Mouse (Mus musculus) cerebellum, adult 9-11 months (tissue): ENCODE measurements around the gene Zfp639.
A peak's percentile ranks its signal among the peaks of the same experiment; 100 is the strongest.

Experiments used
- DNase-seq: peaks from one replicate; pipeline ENCODE4 v3.0.0; 2022

The Zfp639 gene

DNA sequence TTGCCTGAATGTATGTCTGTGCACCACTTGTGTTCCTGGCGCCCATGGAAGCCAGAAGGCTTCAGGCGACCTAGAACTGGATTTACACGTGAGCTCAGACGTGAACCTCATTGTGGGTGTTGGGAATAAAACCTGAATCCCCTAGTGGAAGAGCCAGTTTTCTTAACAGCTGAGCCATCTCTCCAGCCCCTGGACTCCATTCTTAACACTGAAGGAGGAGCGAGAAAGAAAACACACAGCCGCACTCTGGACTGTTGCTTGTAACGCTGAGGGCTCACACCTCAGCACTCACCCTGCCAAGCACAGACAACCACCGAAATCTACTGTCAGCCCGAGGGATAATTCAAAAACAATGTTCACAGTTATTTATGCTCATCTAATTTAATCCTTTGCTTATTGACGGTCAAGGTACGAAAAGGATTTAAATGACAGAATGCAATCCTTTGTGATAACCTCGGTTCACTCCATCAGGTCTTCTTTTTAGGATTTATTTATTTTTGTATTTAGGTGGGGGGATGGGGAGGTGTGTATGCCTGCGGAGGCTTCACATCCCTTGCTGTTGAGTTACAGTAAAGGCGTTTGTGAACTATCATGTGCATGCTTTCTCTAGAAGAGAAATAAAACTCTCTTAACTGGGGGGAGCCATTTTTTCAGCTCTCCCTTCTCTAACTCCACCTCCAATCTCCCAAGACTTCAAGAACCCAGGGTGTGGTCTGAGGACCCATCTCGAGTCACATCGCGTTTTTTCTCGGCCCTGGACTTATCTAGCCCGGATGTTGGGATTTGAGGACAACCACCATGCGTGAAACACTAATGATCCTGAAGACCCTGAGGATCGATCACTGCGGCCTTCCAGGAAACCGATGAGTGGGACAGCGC lies at the start of gene Zfp639:
Gene Zfp639 (plus strand): TSS at position 764 of the 879 bp plus-strand sequence.
- peak; percentile 28 for DNase-seq

DNA sequence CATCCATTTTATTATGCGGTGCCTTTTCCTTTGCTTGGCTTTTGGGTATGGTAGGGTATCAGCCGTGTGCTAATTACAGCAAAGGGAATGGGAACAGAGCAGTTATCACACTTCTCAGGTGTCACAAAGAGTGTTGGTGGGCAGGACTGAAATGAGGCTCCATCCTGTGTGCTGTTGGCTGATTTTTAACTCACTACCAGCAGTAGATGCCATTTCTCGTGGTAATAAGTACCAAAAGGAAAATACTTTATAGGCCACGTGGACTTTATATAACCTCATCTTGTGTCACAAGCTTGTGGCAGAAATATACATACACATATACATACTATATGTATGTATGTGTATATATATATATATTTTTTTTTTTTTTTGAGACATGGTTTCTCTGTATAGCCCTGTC lies 42.7 kb upstream of the Zfp639 start:
- DNase-seq: no peak

DNA sequence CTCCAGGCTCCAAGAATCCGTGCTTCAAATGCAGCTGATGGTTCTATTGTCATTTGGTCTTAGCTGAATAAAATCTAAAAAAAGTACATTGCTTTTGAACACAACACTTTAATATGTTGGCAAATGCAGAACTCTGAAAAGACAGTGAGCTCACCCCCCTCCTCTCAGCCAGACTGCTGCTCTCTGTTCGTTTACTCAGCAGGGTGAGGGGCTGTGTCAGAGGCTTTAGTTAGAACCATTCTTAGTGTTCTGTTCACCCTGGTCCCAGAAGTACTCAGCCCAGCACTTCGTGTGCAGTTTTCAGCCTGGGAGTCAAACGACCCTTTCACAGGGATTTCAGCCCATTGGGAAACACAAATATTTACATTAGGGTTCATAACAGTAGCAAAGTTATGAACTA lies 41.6 kb upstream of the Zfp639 start:
- no peak for DNase-seq

DNA sequence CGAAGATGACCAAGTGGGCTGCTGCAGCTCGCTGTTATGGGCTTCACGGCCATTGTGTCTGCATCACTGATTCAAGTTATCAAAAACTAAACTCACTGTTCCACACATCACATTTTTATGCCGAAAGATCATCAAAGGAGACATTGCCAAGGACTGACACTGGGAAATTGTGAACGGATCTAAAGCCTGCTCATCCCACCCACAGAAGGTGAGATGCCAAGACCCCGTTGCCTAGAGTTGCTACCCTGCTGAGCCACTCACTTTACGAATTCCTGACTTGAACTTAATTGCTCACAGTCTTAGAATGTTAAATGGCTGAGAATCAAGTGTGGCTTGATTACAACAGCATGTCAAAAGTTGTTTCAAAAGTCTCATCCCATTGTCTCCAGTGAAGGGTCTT lies 39.6 kb upstream of the Zfp639 start:
- no peak for DNase-seq

DNA sequence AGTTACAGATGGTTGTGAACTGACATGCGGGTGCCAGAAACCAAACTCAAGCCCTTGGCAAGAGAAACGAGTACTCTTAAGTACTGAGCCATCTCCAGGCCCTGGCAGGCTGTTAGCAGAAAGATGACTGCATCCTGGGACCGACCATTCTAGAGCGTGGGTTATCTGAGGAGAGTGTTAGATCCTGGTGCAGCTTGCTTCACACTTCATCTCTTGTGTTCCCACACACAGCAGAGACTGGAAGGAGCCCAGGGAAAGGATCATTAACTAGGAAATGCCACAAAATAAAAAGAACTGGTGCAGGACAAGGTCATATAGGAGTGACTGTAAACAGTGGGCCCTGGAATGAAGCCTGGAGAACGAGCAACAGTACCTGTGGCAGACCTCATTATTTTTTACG lies 39.0 kb upstream of the Zfp639 start:
- no peak for DNase-seq

DNA sequence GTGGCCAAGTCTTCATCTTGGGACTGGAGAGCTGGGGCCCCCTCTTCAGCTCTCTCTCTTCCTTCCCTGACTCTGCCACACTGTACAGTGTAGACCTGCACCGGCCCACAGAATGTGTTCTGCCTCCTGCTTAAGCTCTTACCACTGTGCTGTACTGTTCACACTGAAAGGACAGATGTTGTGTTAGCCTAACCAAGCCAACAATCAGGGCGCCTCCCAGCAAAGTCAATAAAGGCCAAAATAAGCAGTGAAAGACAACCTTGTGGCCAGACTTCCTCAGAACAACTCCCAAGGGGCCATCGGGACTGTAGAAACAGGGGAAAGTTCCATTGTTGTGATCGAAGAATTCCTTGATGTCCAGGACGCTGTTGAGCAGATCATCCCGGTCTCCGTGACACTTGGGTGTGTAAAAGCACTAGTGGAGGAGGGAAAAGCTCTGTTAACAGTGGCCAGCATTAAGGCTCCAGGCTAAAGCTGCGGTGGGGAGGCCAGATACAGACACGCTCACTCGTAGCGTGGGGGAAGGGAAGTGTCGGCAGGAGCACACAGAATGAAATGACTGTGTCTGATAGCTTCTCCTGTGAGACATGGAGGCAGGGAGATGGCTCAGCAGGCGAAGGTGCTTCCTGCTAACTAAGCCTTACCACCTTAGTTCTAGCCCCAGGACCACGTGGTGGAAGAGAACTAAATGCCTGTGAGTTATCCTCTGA lies 37.7 kb upstream of the Zfp639 start:
- no peak for DNase-seq

DNA sequence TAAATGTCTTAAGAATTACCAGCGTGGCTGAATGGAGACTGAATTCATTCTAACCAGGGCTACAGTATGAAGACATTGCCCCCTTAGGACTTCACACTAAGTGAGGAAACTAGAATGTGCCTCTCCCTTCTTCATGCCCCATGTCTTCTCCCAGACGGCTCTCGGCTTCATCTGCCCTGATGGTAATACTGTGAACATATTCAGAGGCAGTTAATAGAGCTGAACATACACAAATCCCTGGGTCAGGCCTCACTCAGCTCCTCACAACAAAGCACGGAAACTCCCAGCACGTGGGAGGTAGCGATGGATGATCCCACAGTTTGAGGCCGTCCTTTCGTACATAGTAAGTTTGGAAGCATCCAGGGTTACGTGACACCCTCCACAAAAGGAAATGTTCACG lies 36.9 kb upstream of the Zfp639 start:
- no peak for DNase-seq

DNA sequence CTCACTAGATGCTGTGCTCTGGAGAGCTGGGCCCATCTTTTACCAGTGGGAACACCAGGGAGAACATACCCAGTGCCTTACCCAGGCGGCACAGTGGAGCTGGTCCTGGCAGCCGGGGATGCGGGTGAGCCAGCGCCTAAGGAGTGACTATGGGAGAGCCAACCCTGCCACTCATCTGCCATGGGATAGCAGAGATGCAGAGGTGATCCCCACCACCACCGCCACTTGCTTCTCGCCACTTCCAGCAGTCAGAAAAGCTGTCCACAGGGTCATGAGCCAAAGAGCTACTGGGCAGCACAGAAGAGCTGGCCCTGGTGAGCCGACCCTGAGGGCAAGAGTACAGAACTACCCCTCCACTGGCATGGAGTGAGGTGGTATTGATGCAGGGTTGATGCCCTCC lies 30.1 kb upstream of the Zfp639 start:
- no peak for DNase-seq

DNA sequence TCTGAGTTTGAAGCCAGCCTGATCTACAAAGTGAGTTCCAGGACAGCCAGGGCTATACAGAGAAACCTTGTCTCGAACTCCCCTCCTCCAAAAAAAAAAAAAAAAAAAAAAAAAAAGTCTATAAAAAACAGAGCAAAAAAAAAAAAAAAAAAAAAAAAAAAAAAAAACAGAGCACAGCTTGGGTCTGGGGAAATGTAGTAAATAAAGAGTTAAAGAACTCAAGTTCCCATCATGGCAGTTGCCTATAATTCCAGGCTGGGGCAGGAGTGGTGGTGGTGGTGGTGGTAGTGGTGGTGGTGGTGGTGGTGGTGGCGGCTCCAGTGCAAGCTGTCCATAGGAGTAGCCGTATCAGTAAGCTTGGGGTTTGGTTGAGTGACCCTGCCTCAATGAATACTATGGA lies 27.0 kb upstream of the Zfp639 start:
- DNase-seq: no peak

DNA sequence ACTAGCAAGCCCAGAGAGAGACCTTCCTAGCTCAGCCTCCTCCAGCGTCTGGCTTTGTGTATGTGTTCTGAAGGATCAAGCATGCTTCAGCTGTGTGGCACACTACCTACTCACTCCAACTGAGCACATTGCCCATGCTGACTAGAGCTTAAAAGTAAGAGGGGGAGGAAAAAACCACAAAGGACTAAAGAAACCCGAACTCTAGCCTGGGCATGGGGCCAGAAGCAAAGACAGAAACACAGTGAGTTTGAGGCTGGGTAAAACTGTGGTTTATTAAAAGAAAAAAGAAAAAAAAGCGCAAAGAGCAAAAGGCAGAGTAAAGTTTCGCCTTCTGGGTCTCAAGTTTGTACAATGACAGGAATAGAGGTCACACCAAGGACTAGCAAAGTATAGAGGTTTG lies 23.5 kb upstream of the Zfp639 start:
- DNase-seq: no peak

DNA sequence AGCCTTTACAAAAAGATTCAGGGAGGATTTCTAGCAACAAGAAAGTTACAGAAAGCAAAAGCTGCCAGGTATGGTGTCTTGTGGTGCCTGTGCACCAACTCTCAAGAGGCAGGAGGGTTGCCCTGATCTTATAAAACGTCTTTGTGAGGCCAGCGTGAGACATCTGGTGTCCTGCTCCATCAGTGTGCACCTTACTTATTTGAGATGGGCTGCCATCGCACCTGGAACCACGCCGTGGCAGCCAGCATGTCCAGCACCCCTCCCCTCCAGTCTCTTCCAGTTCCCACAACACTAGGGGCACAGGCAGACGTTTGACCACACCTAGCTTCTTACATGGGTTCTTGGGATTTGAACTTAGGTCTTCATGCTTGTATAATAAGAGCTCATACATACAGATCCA lies 21.9 kb upstream of the Zfp639 start:
- no peak for DNase-seq

DNA sequence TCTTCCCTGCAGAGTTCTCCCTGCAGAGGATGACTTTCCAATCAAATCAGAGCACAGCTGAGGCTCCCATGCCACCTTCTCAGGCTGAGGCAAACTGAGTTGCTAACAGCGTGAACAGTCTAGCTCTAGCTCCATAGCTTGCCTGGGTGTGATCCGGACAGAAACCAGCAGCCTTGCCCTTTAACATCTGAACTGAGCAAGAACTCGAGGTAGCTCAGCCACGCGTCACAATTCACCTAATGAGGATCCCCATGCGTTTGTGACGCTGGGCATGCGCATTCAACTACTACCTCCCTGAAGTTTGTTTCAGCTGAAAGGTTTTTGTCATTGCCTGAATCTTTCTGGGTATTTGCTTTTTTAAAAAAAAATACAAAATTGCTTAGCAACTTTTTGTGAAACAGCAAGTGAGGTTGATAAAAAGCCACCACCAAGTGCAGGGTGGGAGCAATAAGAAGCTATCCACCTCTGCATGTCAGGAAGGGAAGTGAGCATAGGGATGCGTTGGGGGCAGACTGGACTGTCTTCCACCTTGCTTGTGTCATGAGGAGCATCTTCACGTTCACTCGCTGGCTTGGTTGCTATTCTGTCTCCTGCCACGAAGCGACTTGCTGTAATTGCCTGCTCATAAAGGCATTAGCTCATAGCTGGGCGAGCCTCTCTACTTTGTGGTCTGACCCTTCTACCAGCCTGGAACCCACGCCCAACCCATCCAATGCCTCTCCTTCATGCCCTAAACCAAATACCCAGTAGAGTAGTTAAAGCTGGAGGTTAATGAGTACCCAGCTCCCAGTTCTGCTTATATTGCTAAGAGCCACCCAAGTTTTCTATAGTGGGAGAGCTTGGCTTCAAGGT lies 19.8 kb upstream of the Zfp639 start:
- DNase-seq: no peak

DNA sequence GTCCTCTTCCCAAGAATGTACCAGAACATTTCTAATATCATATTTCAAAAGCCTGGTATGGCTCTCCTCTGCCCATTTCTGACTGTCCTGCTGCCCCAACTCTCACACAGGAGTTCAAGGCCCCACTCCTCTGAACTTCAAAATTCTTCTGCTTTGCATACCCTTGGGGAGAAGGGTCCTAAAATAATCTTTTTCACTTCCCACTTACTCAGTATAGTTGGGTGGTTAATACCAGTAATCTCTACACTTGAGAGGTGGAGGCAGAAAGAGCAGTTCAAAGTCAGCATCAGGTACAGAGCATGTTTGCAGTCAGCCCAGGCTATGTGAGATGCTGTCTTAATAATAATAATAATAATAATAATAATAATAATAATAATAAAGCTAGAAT lies 19.1 kb upstream of the Zfp639 start:
- DNase-seq: no peak

DNA sequence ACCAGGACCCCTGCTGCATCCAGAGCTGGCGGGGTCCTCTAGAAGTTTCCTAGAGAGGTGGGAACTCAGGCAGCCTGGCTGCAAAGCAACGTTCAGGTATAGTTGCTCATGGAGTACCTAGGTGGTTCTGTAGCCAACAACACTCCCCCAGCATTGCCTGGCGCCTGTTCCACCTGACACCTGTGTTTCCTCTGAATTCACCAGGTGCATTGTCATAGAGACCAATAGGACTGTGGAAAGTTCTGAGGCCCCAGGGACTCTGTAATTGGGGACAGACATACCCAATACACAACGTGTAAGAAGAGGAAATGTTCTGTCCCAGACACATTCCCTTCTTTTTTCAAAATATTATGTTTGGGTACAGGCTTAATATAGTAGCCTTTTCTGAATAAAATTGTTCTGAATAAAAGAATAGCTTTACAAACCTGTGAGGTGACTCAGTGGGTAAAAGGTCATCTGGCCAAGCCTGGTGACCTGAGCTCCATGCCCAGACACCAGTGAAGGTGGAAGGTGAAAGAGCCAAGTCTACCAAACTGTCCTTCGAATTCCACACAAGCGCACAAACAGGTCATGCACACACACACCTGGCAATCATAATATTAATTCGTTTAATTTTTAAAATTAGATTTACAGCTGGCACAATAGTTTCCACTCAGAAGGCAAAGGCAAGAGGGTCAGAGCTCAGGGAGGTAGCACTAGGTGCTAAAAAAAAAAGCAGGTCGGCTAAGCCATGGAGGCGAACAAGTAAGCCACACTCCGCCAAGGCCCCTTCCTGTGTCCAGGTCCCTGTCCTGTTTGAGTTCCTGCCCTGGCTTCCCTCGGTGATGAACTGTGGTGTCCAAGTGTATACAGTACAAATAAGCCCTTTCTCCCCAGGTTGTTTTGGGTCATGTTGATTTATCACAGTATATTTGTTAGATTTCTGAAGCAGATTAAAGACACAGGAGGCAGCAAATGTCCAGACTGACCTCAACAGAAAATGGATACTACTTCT lies 17.7 kb upstream of the Zfp639 start, which contains the start of gene Kcnmb3:
Gene Kcnmb3 (minus strand): TSS at position 135 of the 994 bp plus-strand sequence.
- no peak for DNase-seq

DNA sequence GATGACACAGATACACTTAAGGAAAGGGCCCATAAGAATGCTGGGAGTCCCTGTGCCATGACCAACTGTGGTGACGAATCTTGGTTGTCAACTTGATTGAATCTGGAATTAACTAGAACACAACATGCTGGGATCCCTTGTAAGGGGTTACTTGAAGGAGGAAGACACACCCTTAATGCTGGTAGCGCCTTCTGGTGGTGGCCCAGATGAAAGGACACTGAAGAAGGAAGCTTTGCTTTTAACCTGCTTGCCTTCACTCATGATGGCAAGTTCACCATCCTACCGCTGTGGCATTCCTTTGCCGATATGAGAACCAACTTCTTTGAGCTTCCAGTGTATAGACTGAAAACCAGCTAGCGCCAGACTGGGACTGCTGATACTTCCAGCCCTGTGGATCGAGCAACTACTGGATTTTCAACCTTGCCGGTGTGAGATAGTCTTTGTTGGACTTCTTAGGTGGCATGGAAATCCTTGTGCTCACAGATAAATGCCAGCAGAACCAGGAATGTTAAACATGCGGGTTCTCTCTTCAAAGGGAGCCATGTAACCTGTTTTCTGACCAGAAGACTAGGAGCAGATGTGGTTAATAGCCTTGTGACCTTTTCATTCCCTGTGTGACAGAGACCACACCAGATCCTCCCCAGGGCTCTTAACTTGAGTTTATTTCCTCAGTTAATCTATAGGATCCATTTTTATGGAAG lies 15.5 kb upstream of the Zfp639 start:
- DNase-seq: no peak

DNA sequence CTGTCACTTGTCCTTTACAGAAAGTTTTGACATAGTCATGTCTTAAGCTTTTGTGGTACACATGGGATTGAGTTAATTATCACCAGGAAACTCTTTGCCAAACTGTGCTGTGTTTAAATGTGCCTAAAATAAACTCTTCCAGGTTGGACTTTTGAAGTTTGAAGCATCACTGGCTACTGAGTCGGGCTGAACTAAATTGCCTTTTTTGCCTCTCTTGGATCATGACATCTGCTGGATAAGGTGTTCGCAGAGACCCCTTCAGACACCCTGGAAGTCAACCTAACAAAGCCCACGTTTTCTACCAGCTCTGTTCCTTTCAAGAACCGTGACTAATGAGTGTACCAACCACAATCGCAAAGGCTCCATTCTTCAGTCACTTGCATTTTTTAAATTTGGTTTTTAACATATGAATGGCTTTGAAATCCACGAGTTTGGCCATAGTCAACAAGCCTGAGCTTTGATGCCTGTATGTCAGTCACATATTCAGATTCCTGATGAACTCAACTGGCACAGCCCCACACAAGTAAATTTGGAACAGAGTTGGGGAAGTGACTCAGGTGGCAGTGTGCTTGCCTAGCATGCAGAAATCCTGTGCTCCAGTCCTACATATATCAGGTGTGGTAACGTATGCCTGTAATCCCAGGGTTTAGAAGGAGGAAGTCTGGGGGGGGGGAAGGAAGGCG lies 14.8 kb upstream of the Zfp639 start:
- no peak for DNase-seq

DNA sequence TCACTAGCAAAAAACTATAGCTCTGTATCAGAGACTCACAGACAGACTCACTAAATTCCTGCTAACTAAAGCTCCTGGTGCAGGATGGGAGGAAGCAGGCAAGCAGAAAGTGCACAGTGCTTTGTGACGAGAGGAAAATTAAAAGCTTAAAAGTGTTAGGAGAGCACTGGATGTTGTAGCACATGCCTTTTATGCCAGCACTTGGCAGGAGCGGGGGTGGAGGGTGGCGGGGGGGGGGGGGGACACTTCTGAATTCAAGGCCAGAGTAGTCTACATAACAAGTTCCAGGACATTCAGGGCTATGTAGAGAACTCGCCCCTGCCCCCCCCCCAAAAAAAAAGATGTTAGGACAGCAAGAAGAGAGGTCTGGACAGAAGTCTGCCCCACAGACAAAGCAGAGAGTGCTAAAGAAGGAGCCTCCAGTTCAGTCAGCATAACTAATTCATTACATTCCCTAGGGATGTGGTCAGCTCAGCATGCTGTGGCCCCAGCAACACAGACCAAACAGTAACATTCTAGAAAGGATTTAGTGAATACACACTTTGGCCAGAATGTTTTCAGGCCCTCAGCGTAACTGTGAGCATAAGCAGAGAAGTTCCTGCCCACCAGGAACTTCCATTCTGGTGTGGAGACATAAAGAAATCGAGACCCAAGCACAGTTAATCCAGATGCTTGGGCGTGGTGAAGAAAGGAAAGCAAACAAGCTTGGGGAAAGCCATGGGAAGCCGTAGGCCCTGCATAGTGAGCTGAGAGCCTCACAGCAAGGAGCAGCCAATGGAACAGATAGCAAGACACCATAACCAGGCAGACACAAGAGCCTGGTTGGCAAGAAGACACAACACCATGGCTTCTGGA lies 14.0 kb upstream of the Zfp639 start:
- no peak for DNase-seq

DNA sequence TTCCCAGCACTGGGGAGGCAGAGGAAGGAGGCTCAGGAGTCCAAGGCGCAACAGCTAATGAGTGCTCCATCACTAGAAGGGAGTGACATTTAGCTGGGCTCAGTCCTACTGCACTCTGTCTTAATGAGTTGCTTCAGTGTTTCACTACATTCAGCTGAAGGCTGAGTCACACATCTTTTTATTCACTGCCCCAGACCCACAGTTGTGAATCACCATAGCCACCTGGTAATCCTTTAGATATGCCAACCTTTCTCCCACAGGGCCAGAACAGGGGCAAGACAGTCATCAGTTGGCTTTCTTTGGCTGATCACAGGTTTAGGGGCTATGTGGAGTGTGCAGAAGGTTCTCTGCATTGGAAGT lies 13.4 kb upstream of the Zfp639 start:
- DNase-seq: no peak

DNA sequence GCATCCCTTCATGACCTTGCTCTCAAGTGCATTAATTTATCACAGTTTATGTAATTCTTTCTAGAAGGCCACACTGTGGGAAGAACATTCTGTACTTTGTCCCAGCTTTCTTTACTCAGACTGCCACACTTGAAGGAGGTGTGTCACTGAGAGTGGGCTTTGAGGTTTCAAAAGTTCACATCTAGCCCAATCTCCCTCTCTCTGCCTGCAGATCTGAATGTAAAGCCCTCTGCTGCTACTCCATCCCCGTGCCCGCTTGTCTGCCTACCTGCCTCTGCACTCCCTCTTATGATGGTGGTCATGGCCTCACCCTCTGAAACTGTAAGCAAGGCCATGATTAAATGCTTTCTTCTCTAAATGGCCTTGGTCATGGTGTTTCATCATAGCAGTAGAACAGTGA lies 9.7 kb upstream of the Zfp639 start:
- no peak for DNase-seq

DNA sequence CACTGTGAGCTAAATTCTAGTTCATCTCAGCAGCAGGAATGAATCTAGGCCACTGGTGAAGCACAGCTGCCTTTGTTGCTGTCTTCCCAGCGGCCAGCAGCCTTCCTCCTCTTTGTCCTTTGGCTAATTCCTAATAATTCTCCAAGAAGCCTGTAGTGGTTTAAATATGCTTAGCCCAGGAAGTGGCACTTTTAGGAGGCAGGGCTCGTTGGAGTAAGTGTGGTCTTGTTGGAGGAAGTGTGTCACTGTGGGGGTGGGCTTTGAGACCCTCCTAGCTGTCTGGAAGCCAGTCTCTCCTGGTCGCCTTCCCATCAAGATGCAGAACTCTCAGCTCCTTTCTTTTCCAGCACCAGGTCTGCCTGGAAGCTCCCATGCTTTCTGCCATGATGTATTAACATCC lies 4.2 kb upstream of the Zfp639 start:
- DNase-seq: no peak
